Mouse (Mus musculus): ENCODE results near the gene Gpx2.

Gpx2 gene

DNA sequence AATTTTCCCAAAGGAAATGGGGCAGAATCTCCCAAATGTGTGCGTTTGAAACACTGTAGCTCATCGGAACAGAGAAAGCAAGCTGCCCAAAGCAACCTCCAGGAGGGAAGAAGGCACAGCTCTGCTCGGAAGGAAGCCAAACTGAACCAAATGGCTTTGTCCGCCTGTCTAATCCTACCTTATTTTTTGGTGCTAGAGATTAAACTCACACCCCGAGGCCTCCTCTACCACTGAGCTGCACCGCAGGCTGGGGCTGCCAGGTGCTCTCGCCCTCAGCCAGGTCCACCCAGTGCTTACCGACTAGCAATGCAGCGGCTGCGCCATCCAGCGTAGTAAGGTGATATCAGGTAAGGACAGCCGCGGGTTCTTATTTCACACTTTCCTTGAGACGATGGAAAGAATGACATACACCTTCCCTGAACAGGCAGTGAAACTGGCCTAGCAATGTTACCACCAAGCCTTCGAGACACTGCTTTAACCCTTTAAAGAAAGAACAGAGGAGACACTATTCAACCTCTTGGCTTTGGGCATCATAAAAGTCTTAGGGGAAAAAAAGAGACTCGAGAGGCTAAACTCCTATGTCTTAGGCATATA lies 44.4 kb downstream of the Gpx2 start:
- DNase-seq = no peak

Measured in liver (tissue).